Mouse (Mus musculus) liver, adult 2 months (tissue): ENCODE results near the gene Arhgap17. TPM values are rescaled to one million over a fixed set of nuclear protein-coding genes. Genes with fewer than 3 reads are reported as not detected.
A peak's percentile ranks its signal among the peaks of the same experiment; 100 is the strongest.

Experiments
- DNase-seq: peaks from one replicate; pipeline ENCODE4 v3.0.0-alpha.2; 2011; ENCODE audit warnings: low read depth, low spot score; ENCODE audit errors: extremely low read depth
- H3K27ac ChIP-seq: fragments of 200-500 bp; replicated peaks from 2 replicates; pipeline ENCODE4 v1.5.1; 2012; ENCODE audit warnings: low read depth, mild to moderate bottlenecking, control low read depth, inconsistent platforms, low read length; ENCODE audit not compliant: insufficient read depth
- H3K27me3 ChIP-seq: fragments of 200-500 bp; 2 replicates; pipeline ENCODE4 v1.6.1; 2012; ENCODE audit warnings: mild to moderate bottlenecking, moderate library complexity, low read length, inconsistent platforms; ENCODE audit not compliant: control insufficient read depth, insufficient read depth
- H3K36me3 ChIP-seq: fragments of 200-500 bp; 2 replicates; pipeline ENCODE4 v1.6.1; 2012; ENCODE audit warnings: low read length, inconsistent platforms; ENCODE audit not compliant: control insufficient read depth, insufficient read depth
- H3K4me1 ChIP-seq: fragments of 200-500 bp; 2 replicates; pipeline ENCODE4 v1.6.1; 2011; ENCODE audit warnings: low read length; ENCODE audit not compliant: control insufficient read depth, insufficient read depth
- H3K4me3 ChIP-seq: fragments of 200-500 bp; 2 replicates; pipeline ENCODE4 v1.5.1; 2011; ENCODE audit warnings: low read depth, mild to moderate bottlenecking, control low read depth, low read length, moderate library complexity; ENCODE audit not compliant: insufficient read depth
- H3K79me2 ChIP-seq: fragments of 200-500 bp; 2 replicates; pipeline ENCODE4 v1.6.1; 2012; ENCODE audit warnings: inconsistent platforms, mild to moderate bottlenecking, low read length, moderate library complexity; ENCODE audit not compliant: control insufficient read depth, insufficient read depth
- H3K9ac ChIP-seq: fragments of 200-500 bp; 2 replicates; pipeline ENCODE4 v1.6.1; 2012; ENCODE audit warnings: low read depth, mild to moderate bottlenecking, control low read depth, inconsistent platforms, low read length
- CTCF ChIP-seq: fragments of 200-500 bp; IDR thresholded peaks from 2 replicates; pipeline ENCODE4 v1.5.1; 2011; ENCODE audit warnings: low read depth, low read length, control low read depth
- POLR2A ChIP-seq: fragments of 200-500 bp; IDR thresholded peaks from 2 replicates; pipeline ENCODE4 v1.6.1; 2011; ENCODE audit warnings: low read length, control low read depth; ENCODE audit not compliant: insufficient read depth; ENCODE audit errors: extremely low read depth
- WGBS: fragments of 180-500 bp; shearing (Covaris S2); methylation state at CpG from one replicate; pipeline ENCODE4 v1.1.7; 2018; 5-methylcytosine and 5-hydroxymethylcytosine counted together
- polyA plus RNA-seq: library from polyadenylated mRNA; depleted of rRNA; stranded (reverse); fragments of >200 nt; gene quantifications from 2 replicates; pipeline ENCODE4 v1.2.3, GENCODE M21; 2012
- total RNA-seq: library from RNA; depleted of rRNA; stranded (reverse); fragments of >200 nt; gene quantifications from 2 replicates; pipeline ENCODE4 v1.2.3, GENCODE M21; 2014

Arhgap17 gene
- total and polyA plus RNA-seq, 2 experiments: 4.9 to 8.6 TPM

- H3K36me3 ChIP-seq: peaks cover 53% of the 10 kb centered on the region
- no peak overlapping the region for H3K9ac ChIP-seq
- no peak for DNase-seq
- 77% methylated on average over 5 of the region's 5 CpGs for WGBS
- H3K4me1 ChIP-seq: no peaks in the 10 kb centered on the region
- no peaks in the 10 kb centered on the region for H3K27me3 ChIP-seq
- TF ChIP-seq CTCF (no peak), POLR2A (no peak)
- H3K4me3 ChIP-seq: no peak overlapping the region
- no peak overlapping the region for H3K27ac ChIP-seq
- no peaks in the 10 kb centered on the region for H3K79me2 ChIP-seq
Observed at GRCm38 (mm10) chr7:123311836-123312235, 57.9 kb downstream of the Arhgap17 start.

DNA sequence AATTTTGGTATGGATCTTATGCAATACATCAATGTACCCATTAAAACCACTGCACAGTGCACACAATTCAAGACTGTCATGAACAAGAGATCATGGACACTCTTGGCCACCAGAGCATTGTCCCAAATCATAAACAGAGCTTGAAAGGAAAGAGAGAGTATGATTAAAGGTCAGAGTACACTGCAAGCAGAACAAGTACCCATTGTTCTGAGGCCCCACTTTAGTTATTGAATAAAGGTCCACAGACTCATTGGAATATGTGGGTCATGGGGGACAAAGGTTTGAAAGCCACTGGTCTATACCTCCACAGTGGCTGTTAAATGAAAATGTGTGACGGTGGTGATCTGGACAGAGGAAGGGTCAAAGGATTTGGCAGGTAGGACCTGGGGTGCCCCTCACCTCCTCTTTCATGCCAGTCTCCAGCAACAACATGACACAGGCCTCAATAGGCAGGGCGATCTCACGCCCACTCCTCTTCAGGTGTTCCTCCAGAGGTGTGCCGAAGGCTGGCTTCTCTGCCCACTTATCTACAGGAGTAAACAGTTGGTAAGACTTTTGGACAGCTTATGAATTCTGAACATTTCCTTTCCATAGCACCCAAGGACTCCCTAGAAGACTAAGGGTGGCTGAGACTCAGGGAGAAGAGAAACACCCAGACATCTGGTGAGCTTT lies 61.7 kb downstream of the Arhgap17 start:
- DNase-seq: no peak
- Histone ChIP-seq H3K27ac (no peak overlapping the region), H3K36me3 (peaks cover 51% of the 10 kb centered on the region), H3K4me1 (no peaks in the 10 kb centered on the region), H3K4me3 (no peak overlapping the region), H3K79me2 (no peaks in the 10 kb centered on the region), H3K9ac (no peak overlapping the region), H3K27me3 (no peaks in the 10 kb centered on the region)
- TF ChIP-seq POLR2A (no peak), CTCF (no peak)
- WGBS: 93% methylated on average over 4 of the region's 4 CpGs

DNA sequence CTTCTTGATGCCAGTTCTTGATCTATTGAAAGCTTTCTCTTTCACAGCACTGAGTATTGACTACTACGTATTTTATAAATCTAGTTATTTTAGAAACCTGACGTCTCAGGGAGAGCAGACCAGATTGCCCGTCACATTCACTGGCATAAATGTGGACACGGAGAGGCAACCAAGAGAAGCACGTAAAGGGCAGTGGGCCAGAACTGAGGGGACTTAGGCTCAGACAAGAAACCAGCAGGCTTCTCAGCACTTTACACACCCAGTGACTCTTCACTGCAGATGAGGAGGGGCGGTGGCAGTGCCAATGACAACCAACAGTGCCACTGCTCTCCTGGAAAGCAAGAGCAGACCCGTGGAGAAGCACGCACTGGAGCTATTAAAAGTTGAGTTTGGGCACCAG lies 62.5 kb downstream of the Arhgap17 start:
- no peak overlapping the region for H3K9ac ChIP-seq
- no peak overlapping the region for H3K4me3 ChIP-seq
- no peak for TF ChIP-seq CTCF
- H3K27ac ChIP-seq: no peak overlapping the region
- 96% methylated on average over 8 of the region's 8 CpGs for WGBS
- no peaks in the 10 kb centered on the region for H3K4me1 ChIP-seq
- peaks cover 52% of the 10 kb centered on the region for H3K36me3 ChIP-seq
- H3K27me3 ChIP-seq: no peaks in the 10 kb centered on the region
- no peak for DNase-seq
- no peaks in the 10 kb centered on the region for H3K79me2 ChIP-seq

- Histone ChIP-seq H3K36me3 (peaks cover 49% of the 10 kb centered on the region), H3K4me1 (no peaks in the 10 kb centered on the region), H3K27me3 (no peaks in the 10 kb centered on the region), H3K79me2 (peaks cover 2% of the 10 kb centered on the region; the same call in 1 of the 2 replicates), H3K27ac (no peak overlapping the region), H3K9ac (no peak overlapping the region), H3K4me3 (no peak overlapping the region)
- WGBS: 88% methylated on average over 2 of the region's 2 CpGs
- DNase-seq: no peak
- TF ChIP-seq POLR2A (no peak), CTCF (no peak)
Observed at GRCm38 (mm10) chr7:123305397-123305796, 64.3 kb downstream of the Arhgap17 start.

- DNase-seq: no peak
- 86% methylated on average over 3 of the region's 3 CpGs for WGBS
- no peak overlapping the region for H3K9ac ChIP-seq
- peaks cover 2% of the 10 kb centered on the region; the same call in 1 of the 2 replicates for H3K79me2 ChIP-seq
- H3K27ac ChIP-seq: no peak overlapping the region
- H3K4me3 ChIP-seq: no peak overlapping the region
- H3K4me1 ChIP-seq: no peaks in the 10 kb centered on the region
- H3K27me3 ChIP-seq: no peaks in the 10 kb centered on the region
- H3K36me3 ChIP-seq: peaks cover 44% of the 10 kb centered on the region
- no peak for TF ChIP-seq POLR2A
- no peak for TF ChIP-seq CTCF
Observed at GRCm38 (mm10) chr7:123300258-123300657, 69.5 kb downstream of the Arhgap17 start.

- Histone ChIP-seq H3K36me3 (peaks cover 38% of the 10 kb centered on the region), H3K9ac (no peak overlapping the region), H3K27ac (no peak overlapping the region), H3K4me3 (no peak overlapping the region), H3K4me1 (no peaks in the 10 kb centered on the region), H3K27me3 (no peaks in the 10 kb centered on the region), H3K79me2 (peaks cover 2% of the 10 kb centered on the region; the same call in 1 of the 2 replicates)
- DNase-seq: peak; percentile 11
- TF ChIP-seq CTCF (no peak), POLR2A (no peak)
- WGBS: 65% methylated on average over 3 of the region's 3 CpGs
Observed at GRCm38 (mm10) chr7:123298225-123298624, 71.5 kb downstream of the Arhgap17 start.
